Mouse (Mus musculus) cerebellum, adult 2 months (tissue): ENCODE results near the gene Rhog. TPM values are rescaled to one million over a fixed set of nuclear protein-coding genes. Genes with fewer than 3 reads are reported as not detected.

Experiments used
- DNase-seq, 2 experiments: peaks; one replicate each; pipeline ENCODE4 v3.0.0; 2021
- H3K27ac ChIP-seq: fragments of 200-500 bp; 2 replicates; pipeline ENCODE4 v1.5.1; 2012; ENCODE audit warnings: low read length, control low read depth, inconsistent platforms; ENCODE audit not compliant: insufficient read depth
- H3K27me3 ChIP-seq: fragments of 200-500 bp; 2 replicates; pipeline ENCODE4 v1.6.1; 2012; ENCODE audit warnings: inconsistent platforms, mild to moderate bottlenecking, low read length, moderate library complexity; ENCODE audit not compliant: control insufficient read depth, insufficient read depth
- H3K4me1 ChIP-seq: fragments of 200-500 bp; 2 replicates; pipeline ENCODE4 v1.6.1; 2011; ENCODE audit warnings: low read length; ENCODE audit not compliant: control insufficient read depth, insufficient read depth
- H3K4me3 ChIP-seq: fragments of 200-500 bp; replicated peaks from 2 replicates; pipeline ENCODE3; 2011; ENCODE audit warnings: mild to moderate bottlenecking, low read depth, low read length, control low read depth; ENCODE audit not compliant: insufficient read depth
- CTCF ChIP-seq: fragments of 200-500 bp; IDR thresholded peaks from 2 replicates; pipeline ENCODE4 v1.5.1; 2011; ENCODE audit warnings: low read depth, mild to moderate bottlenecking, control low read depth, low read length, moderate library complexity, borderline replicate concordance; ENCODE audit not compliant: insufficient read depth
- POLR2A ChIP-seq: fragments of 200-500 bp; IDR thresholded peaks from 2 replicates; pipeline ENCODE4 v1.6.1; 2011; ENCODE audit warnings: low read length, control low read depth, borderline replicate concordance; ENCODE audit not compliant: insufficient read depth
- WGBS: fragments of 180-500 bp; shearing (Covaris S2); methylation state at CpG from one replicate; pipeline ENCODE4 v1.1.7; 2018; 5-methylcytosine and 5-hydroxymethylcytosine counted together
- polyA plus RNA-seq: library from polyadenylated mRNA; depleted of rRNA; stranded (reverse); fragments of >200 nt; gene quantifications from 2 replicates; pipeline ENCODE4 v1.2.3, GENCODE M21; 2012

Gene Rhog
- polyA plus RNA-seq, 1 experiment = 87.6 TPM

- Histone ChIP-seq H3K4me3 (peak overlapping the region; percentile 66), H3K27ac (peak overlapping the region; percentile 82), H3K4me1 (no peaks in the 10 kb centered on the region), H3K27me3 (no peaks in the 10 kb centered on the region)
- peak; percentile 67; the same call in 1 of the 2 replicates for TF ChIP-seq POLR2A
- TF ChIP-seq CTCF = no peak
- DNase-seq = peak; percentile 74 to 78
- under 1% methylated on average over 36 of the region's 49 CpGs for WGBS
Observed at GRCm38 (mm10) chr7:102249896-102250630, 5.8 kb downstream of the Rhog start.

- Histone ChIP-seq H3K27me3 (no peaks in the 10 kb centered on the region), H3K4me1 (no peaks in the 10 kb centered on the region), H3K27ac (no peak overlapping the region; the same call in 1 of the 2 replicates), H3K4me3 (peak overlapping the region; percentile 62)
- WGBS = under 1% methylated on average over 23 of the region's 23 CpGs
- TF ChIP-seq POLR2A (no peak), CTCF (no peak)
- DNase-seq = no peak
Observed at GRCm38 (mm10) chr7:102249531-102249895, 6.3 kb downstream of the Rhog start.

- 25% methylated on average over 16 of the region's 16 CpGs for WGBS
- 0 out of 2 replicates have a peak overlapping the region, but pooled peaks have one; percentile 40 for H3K27ac ChIP-seq
- no peaks in the 10 kb centered on the region for H3K27me3 ChIP-seq
- no peak for TF ChIP-seq CTCF
- no peak for TF ChIP-seq POLR2A
- DNase-seq = no peak
- peak overlapping the region; percentile 62 for H3K4me3 ChIP-seq
- H3K4me1 ChIP-seq = no peaks in the 10 kb centered on the region
Observed at GRCm38 (mm10) chr7:102248691-102249404, 7.0 kb downstream of the Rhog start.

- Histone ChIP-seq H3K4me1 (no peaks in the 10 kb centered on the region), H3K4me3 (no peak overlapping the region), H3K27ac (peak overlapping the region; percentile 53; the same call in 1 of the 2 replicates), H3K27me3 (no peaks in the 10 kb centered on the region)
- DNase-seq = no peak
- 63% methylated on average over 12 of the region's 12 CpGs for WGBS
- no peak for TF ChIP-seq POLR2A
- TF ChIP-seq CTCF = no peak
Observed at GRCm38 (mm10) chr7:102246956-102247797, 8.7 kb downstream of the Rhog start.

- Histone ChIP-seq H3K27me3 (no peaks in the 10 kb centered on the region), H3K4me1 (no peaks in the 10 kb centered on the region; the same call in 1 of the 2 replicates), H3K27ac (peak overlapping the region; percentile 52; the same call in 1 of the 2 replicates), H3K4me3 (no peak overlapping the region)
- TF ChIP-seq POLR2A = no peak
- TF ChIP-seq CTCF = no peak
- WGBS = 72% methylated on average over 6 of the region's 6 CpGs
- no peak for DNase-seq
Observed at GRCm38 (mm10) chr7:102246265-102246664, 9.6 kb downstream of the Rhog start.

GRCm38 (mm10) chr7:102245775-102246174 is 10.1 kb downstream of the Rhog start:
- Histone ChIP-seq H3K4me1 (no peaks in the 10 kb centered on the region; the same call in 1 of the 2 replicates), H3K27me3 (no peaks in the 10 kb centered on the region), H3K4me3 (no peak overlapping the region), H3K27ac (peak overlapping the region; percentile 52; the same call in 1 of the 2 replicates)
- 18% methylated on average over 1 of the region's 1 CpGs for WGBS
- peak in 1 of 2 experiments; percentile 42 for DNase-seq
- TF ChIP-seq POLR2A (no peak), CTCF (no peak)
